Comparison of ENCODE assay signal across 22 mouse cellular contexts in genomic region chr8:26852921-26853320, GRCm38 (mm10).
DNase-seq lines count a peak whose midpoint lies in the region; ATAC-seq and TF ChIP-seq lines count a peak whose summit lies in the region.
"Had no signal": no experiment of that assay in that cellular context is flagged by ENCODE, and none has a peak within 500 bp of the region (broad histone marks: within the 10 kb centered on the region; RNA-seq: fewer than 3 reads in every experiment).

No protein-coding gene starts in this region.

- TF ChIP-seq CTCF in heart, adult 2 months (IDR thresholded peaks at IDR 0.05), result no peak

- H3K4me2 ChIP-seq in embryonic facial prominence, embryonic 12.5 days (replicated peaks), result no peak overlapping the region
- H3K4me2 ChIP-seq in heart, embryonic 16.5 days (ENCODE audit: low read depth, low read length), result peak overlapping the region; percentile 32
- no peak overlapping the region for H3K4me2 ChIP-seq in midbrain, embryonic 11.5 days
- no peak overlapping the region for H3K4me2 ChIP-seq in midbrain, embryonic 15.5 days
- no peak overlapping the region for H3K4me2 ChIP-seq in neural tube, embryonic 15.5 days
- H3K4me2 ChIP-seq in forebrain, embryonic 14.5 days (ENCODE audit: low read length), result no peak overlapping the region
- H3K4me2 ChIP-seq: heart, embryonic 15.5 days; hindbrain, embryonic 15.5 days; intestine, embryonic 15.5 days; lung, embryonic 15.5 days had no signal

- no peaks in the 10 kb centered on the region for H3K79me2 ChIP-seq in heart, adult 2 months (replicated peaks; ENCODE audit: control insufficient read depth, insufficient read depth, low read length)

- H3K4me3 ChIP-seq in embryonic facial prominence, embryonic 12.5 days, result no peak overlapping the region
- H3K4me3 ChIP-seq in embryonic facial prominence, embryonic 10.5 days, result no peak overlapping the region
- H3K4me3 ChIP-seq in heart, embryonic 16.5 days (ENCODE audit: low read length), result no peak overlapping the region
- H3K4me3 ChIP-seq in heart, adult 2 months, result no peak overlapping the region
- no peak overlapping the region for H3K4me3 ChIP-seq in midbrain, embryonic 11.5 days (ENCODE audit: low read depth, low read length)
- no peak overlapping the region for H3K4me3 ChIP-seq in midbrain, embryonic 15.5 days
- no peak overlapping the region for H3K4me3 ChIP-seq in neural tube, embryonic 15.5 days (replicated peaks)
- no peak overlapping the region for H3K4me3 ChIP-seq in forebrain, embryonic 14.5 days (ENCODE audit: low read depth, low read length)
- H3K4me3 ChIP-seq: heart, embryonic 15.5 days; hindbrain, embryonic 15.5 days; intestine, embryonic 15.5 days; lung, embryonic 15.5 days had no signal

- no peaks in the 10 kb centered on the region for H3K36me3 ChIP-seq in embryonic facial prominence, embryonic 12.5 days
- H3K36me3 ChIP-seq in embryonic facial prominence, embryonic 10.5 days (replicated peaks), result no peaks in the 10 kb centered on the region
- H3K36me3 ChIP-seq in heart, embryonic 16.5 days (ENCODE audit: control insufficient read depth, insufficient read depth), result no peaks in the 10 kb centered on the region
- H3K36me3 ChIP-seq in heart, adult 2 months (ENCODE audit: control insufficient read depth, insufficient read depth, low read length), result peaks cover 3% of the 10 kb centered on the region; the same call in 1 of the 2 replicates
- no peaks in the 10 kb centered on the region for H3K36me3 ChIP-seq in midbrain, embryonic 11.5 days (ENCODE audit: control insufficient read depth, insufficient read depth, low read length)
- H3K36me3 ChIP-seq in midbrain, embryonic 15.5 days (replicated peaks), result no peaks in the 10 kb centered on the region
- H3K36me3 ChIP-seq in neural tube, embryonic 15.5 days, result no peaks in the 10 kb centered on the region
- H3K36me3 ChIP-seq in forebrain, embryonic 14.5 days (ENCODE audit: control insufficient read depth, insufficient read depth, low read length), result no peaks in the 10 kb centered on the region
- H3K36me3 ChIP-seq: heart, embryonic 15.5 days; hindbrain, embryonic 15.5 days; intestine, embryonic 15.5 days; lung, embryonic 15.5 days had no signal

- intact Hi-C loops in heart, adult 2 months (cut with DNase I), result no loop called here

- H3K9me3 ChIP-seq in embryonic facial prominence, embryonic 12.5 days, result no peaks in the 10 kb centered on the region
- no peaks in the 10 kb centered on the region for H3K9me3 ChIP-seq in embryonic facial prominence, embryonic 10.5 days
- no peaks in the 10 kb centered on the region for H3K9me3 ChIP-seq in heart, embryonic 16.5 days (replicated peaks; ENCODE audit: control insufficient read depth, low read length)
- no peaks in the 10 kb centered on the region for H3K9me3 ChIP-seq in midbrain, embryonic 11.5 days (ENCODE audit: control insufficient read depth, low read length)
- no peaks in the 10 kb centered on the region for H3K9me3 ChIP-seq in midbrain, embryonic 15.5 days
- H3K9me3 ChIP-seq in neural tube, embryonic 15.5 days (replicated peaks), result no peaks in the 10 kb centered on the region
- H3K9me3 ChIP-seq in forebrain, embryonic 14.5 days (replicated peaks; ENCODE audit: control insufficient read depth, low read length), result no peaks in the 10 kb centered on the region
- H3K9me3 ChIP-seq: heart, embryonic 15.5 days; hindbrain, embryonic 15.5 days; intestine, embryonic 15.5 days; lung, embryonic 15.5 days had no signal

- H3K27ac ChIP-seq in embryonic facial prominence, embryonic 12.5 days, result 0 out of 2 replicates have a peak overlapping the region, but pooled peaks have one; percentile 23
- no peak overlapping the region for H3K27ac ChIP-seq in embryonic facial prominence, embryonic 10.5 days (replicated peaks)
- no peak overlapping the region for H3K27ac ChIP-seq in heart, embryonic 16.5 days (ENCODE audit: low read length)
- H3K27ac ChIP-seq in heart, adult 2 months, result no peak overlapping the region
- H3K27ac ChIP-seq in midbrain, embryonic 11.5 days (ENCODE audit: low read depth, low read length), result no peak overlapping the region
- no peak overlapping the region for H3K27ac ChIP-seq in midbrain, embryonic 15.5 days
- no peak overlapping the region for H3K27ac ChIP-seq in neural tube, embryonic 15.5 days (replicated peaks)
- no peak overlapping the region for H3K27ac ChIP-seq in forebrain, embryonic 14.5 days (ENCODE audit: low read depth, low read length)
- H3K27ac ChIP-seq: heart, embryonic 15.5 days; hindbrain, embryonic 15.5 days; intestine, embryonic 15.5 days; liver, embryonic 14.5 days; lung, embryonic 15.5 days had no signal

- no peak for TF ChIP-seq POLR2A in heart, adult 2 months (IDR thresholded peaks at IDR 0.05; ENCODE audit: insufficient read depth, low read depth, low read length)

- 0 out of 2 replicates have a peak, but pooled peaks cover 3% of the 10 kb centered on the region for H3K27me3 ChIP-seq in embryonic facial prominence, embryonic 12.5 days
- H3K27me3 ChIP-seq in embryonic facial prominence, embryonic 10.5 days (replicated peaks; ENCODE audit: low read depth, poor library complexity, severe bottlenecking), result no peaks in the 10 kb centered on the region
- H3K27me3 ChIP-seq in heart, embryonic 16.5 days (ENCODE audit: control insufficient read depth, insufficient read depth, low read length), result 0 out of 2 replicates have a peak, but pooled peaks cover 3% of the 10 kb centered on the region
- H3K27me3 ChIP-seq in heart, adult 2 months (ENCODE audit: control insufficient read depth, insufficient read depth, low read length), result no peaks in the 10 kb centered on the region
- H3K27me3 ChIP-seq in midbrain, embryonic 11.5 days (ENCODE audit: control insufficient read depth, insufficient read depth, low read length), result no peaks in the 10 kb centered on the region
- no peaks in the 10 kb centered on the region for H3K27me3 ChIP-seq in midbrain, embryonic 15.5 days (replicated peaks)
- peaks cover 10% of the 10 kb centered on the region; the same call in 1 of the 2 replicates for H3K27me3 ChIP-seq in neural tube, embryonic 15.5 days (replicated peaks)
- H3K27me3 ChIP-seq in forebrain, embryonic 14.5 days (replicated peaks; ENCODE audit: control insufficient read depth, insufficient read depth, low read length), result no peaks in the 10 kb centered on the region
- H3K27me3 ChIP-seq: heart, embryonic 15.5 days; hindbrain, embryonic 15.5 days; intestine, embryonic 15.5 days; lung, embryonic 15.5 days had no signal

- TF ChIP-seq EP300 in heart, adult 2 months (IDR thresholded peaks at IDR 0.05; ENCODE audit: insufficient read depth, low read depth, low read length), result no peak

- no peak for DNase-seq in embryonic facial prominence, embryonic 10.5 days (ENCODE audit: low spot score)
- DNase-seq in heart, adult 2 months, result no peak
- peak; percentile 75 for DNase-seq in midbrain, embryonic 11.5 days (ENCODE audit: low spot score, missing footprints)
- no peak for DNase-seq in forebrain, embryonic 14.5 days (ENCODE audit: low spot score)
- DNase-seq: adrenal gland, adult 8-10 months; cerebellum, adult 9-11 months; gastrocnemius, postnatal 14 days; kidney, adult 9 months; left cerebral cortex, postnatal 4 days; lung, postnatal 4 days; thymus, postnatal 14 days had no signal

- no peak overlapping the region for H3K9ac ChIP-seq in embryonic facial prominence, embryonic 12.5 days
- H3K9ac ChIP-seq in heart, embryonic 16.5 days (ENCODE audit: low read length), result peak overlapping the region; percentile 1; the same call in 1 of the 2 replicates
- H3K9ac ChIP-seq in heart, adult 2 months (ENCODE audit: low read depth, low read length), result no peak overlapping the region
- H3K9ac ChIP-seq in midbrain, embryonic 11.5 days (ENCODE audit: low read length), result no peak overlapping the region
- H3K9ac ChIP-seq in midbrain, embryonic 15.5 days, result no peak overlapping the region
- H3K9ac ChIP-seq in neural tube, embryonic 15.5 days (replicated peaks), result no peak overlapping the region
- H3K9ac ChIP-seq in forebrain, embryonic 14.5 days (ENCODE audit: low read length), result no peak overlapping the region
- H3K9ac ChIP-seq: heart, embryonic 15.5 days; hindbrain, embryonic 15.5 days; intestine, embryonic 15.5 days; liver, embryonic 14.5 days; lung, embryonic 15.5 days had no signal

- 56% methylated on average over 8 of the region's 8 CpGs for WGBS in embryonic facial prominence, embryonic 12.5 days
- WGBS in embryonic facial prominence, embryonic 10.5 days, result 82% methylated on average over 8 of the region's 8 CpGs
- 36% methylated on average over 8 of the region's 8 CpGs for WGBS in heart, embryonic 16.5 days
- 62% methylated on average over 8 of the region's 8 CpGs for WGBS in heart, adult 2 months
- 89% methylated on average over 8 of the region's 8 CpGs for WGBS in midbrain, embryonic 11.5 days
- 90% methylated on average over 8 of the region's 8 CpGs for WGBS in midbrain, embryonic 15.5 days
- 59% methylated on average over 8 of the region's 8 CpGs for WGBS in neural tube, embryonic 15.5 days
- WGBS in forebrain, embryonic 14.5 days, result 89% methylated on average over 8 of the region's 8 CpGs

- ATAC-seq in embryonic facial prominence, embryonic 12.5 days (ENCODE audit: insufficient number of reproducible peaks, insufficient read depth, low FRiP score, low TSS enrichment), result no peak
- no peak for ATAC-seq in heart, embryonic 16.5 days (replicated peaks; ENCODE audit: extremely low read depth, insufficient read depth, low FRiP score)
- no peak for ATAC-seq in midbrain, embryonic 11.5 days (ENCODE audit: low FRiP score)
- ATAC-seq in midbrain, embryonic 15.5 days (replicated peaks), result no peak
- ATAC-seq in neural tube, embryonic 15.5 days (ENCODE audit: low FRiP score), result no peak
- no peak for ATAC-seq in forebrain, embryonic 14.5 days
- ATAC-seq: CD4-positive, CD25-positive, alpha-beta regulatory T cell, adult 4 months; intestine, embryonic 15.5 days; Patski had no signal

- H3K4me1 ChIP-seq in embryonic facial prominence, embryonic 12.5 days, result peaks cover 11% of the 10 kb centered on the region; the same call in 1 of the 2 replicates
- H3K4me1 ChIP-seq in embryonic facial prominence, embryonic 10.5 days, result peaks cover 61% of the 10 kb centered on the region
- peaks cover 6% of the 10 kb centered on the region; the same call in 1 of the 2 replicates for H3K4me1 ChIP-seq in heart, embryonic 16.5 days (ENCODE audit: control insufficient read depth, insufficient read depth, low read length)
- H3K4me1 ChIP-seq in heart, adult 2 months (ENCODE audit: control insufficient read depth, insufficient read depth, low read length), result peaks cover 1% of the 10 kb centered on the region; the same call in 1 of the 2 replicates
- H3K4me1 ChIP-seq in midbrain, embryonic 11.5 days (ENCODE audit: control insufficient read depth, insufficient read depth, low read length), result no peaks in the 10 kb centered on the region
- no peaks in the 10 kb centered on the region; the same call in 1 of the 2 replicates for H3K4me1 ChIP-seq in midbrain, embryonic 15.5 days
- H3K4me1 ChIP-seq in neural tube, embryonic 15.5 days, result peaks cover 30% of the 10 kb centered on the region
- no peaks in the 10 kb centered on the region for H3K4me1 ChIP-seq in forebrain, embryonic 14.5 days (ENCODE audit: control insufficient read depth, insufficient read depth, low read length)
